Comparison of ENCODE assay signal across 8 mouse cellular contexts in the genomic region with DNA sequence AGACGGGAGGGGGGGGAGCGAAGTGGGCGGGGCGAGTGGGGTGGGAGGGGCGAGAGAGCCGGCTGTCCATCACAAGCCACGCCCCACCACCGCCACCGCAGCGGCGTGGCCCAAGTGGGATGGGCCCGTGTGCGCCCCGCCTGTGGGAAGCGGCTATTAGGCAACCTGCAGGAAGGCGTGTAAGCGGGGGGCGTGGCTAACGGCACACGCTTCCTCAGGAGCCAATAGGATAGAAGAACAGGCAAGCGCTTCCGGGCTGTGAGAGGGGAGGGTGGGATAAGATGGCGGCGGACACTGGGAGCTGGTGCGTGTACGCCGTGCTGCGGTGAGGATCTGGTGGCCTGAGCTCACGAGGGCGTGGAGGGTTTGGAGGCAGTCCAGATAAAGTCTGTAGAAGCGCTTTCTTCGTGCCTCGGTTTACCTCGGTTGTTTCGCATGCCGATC. TPM values are rescaled to one million over a fixed set of nuclear protein-coding genes. Genes with fewer than 3 reads are reported as not detected.
A peak's percentile ranks its signal among the peaks of the same experiment; 100 is the strongest.
DNase-seq lines count a peak whose midpoint lies in the region; ATAC-seq lines count a peak whose summit lies in the region.

A gene (plus strand): TSS at position 276 of the 444 bp plus-strand sequence.

- H3K4me3 ChIP-seq in hindbrain, embryonic 15.5 days = peak within 1 kb of the TSS; percentile 82

- H3K4me1 ChIP-seq in hindbrain, embryonic 15.5 days (replicated peaks) = peaks cover 10% of the 10 kb centered on the region

- peaks cover 9% of the 10 kb centered on the region for H3K27me3 ChIP-seq in hindbrain, embryonic 15.5 days

- H3K9me3 ChIP-seq in hindbrain, embryonic 15.5 days = no peaks in the 10 kb centered on the region

- H3K36me3 ChIP-seq in hindbrain, embryonic 15.5 days = peaks cover 20% of the 10 kb centered on the region

- H3K27ac ChIP-seq in hindbrain, embryonic 15.5 days (replicated peaks) = peak within 1 kb of the TSS; percentile 18; the same call in 1 of the 2 replicates

- ATAC-seq in hindbrain, embryonic 15.5 days (ENCODE audit: low FRiP score, low read depth) = peak; percentile 100

- DNase-seq in T-cell, adult 2 months (ENCODE audit: low spot score) = peak; percentile 95
- peak; percentile 94 to 98 for DNase-seq in cerebellum, postnatal 36 days
- peak; percentile 92 to 97 for DNase-seq in frontal cortex, postnatal 36 days (ENCODE audit: low spot score in 2 of 2)
- DNase-seq in left cerebral cortex, adult 11 months (ENCODE audit: low spot score) = peak; percentile 95
- peak; percentile 96 to 99 for DNase-seq in lung, postnatal 4 days
- DNase-seq in retina, postnatal 7 days (ENCODE audit: low read depth, low spot score) = peak; percentile 97
- DNase-seq in urinary bladder, adult 2 months (ENCODE audit: low spot score) = peak; percentile 78

- under 1% methylated on average over 35 of the region's 36 CpGs for WGBS in hindbrain, embryonic 15.5 days

- peak within 1 kb of the TSS; percentile 55 for H3K9ac ChIP-seq in hindbrain, embryonic 15.5 days

- H3K4me2 ChIP-seq in hindbrain, embryonic 15.5 days = peak within 1 kb of the TSS; percentile 92

RNA-seq across cellular contexts. Expression of the gene that starts here (rescaled TPM):
- 37.9 and 40.9 TPM in 2 replicates for polyA plus RNA-seq in hindbrain, embryonic 15.5 days (2015; fragmentation: Nextera tagmentation; extraction: Ambion mirVana)
- polyA plus RNA-seq in urinary bladder, adult 2 months (2012; rRNA removed) = 10.6 and 11.6 TPM in 2 replicates

Comparison
In these comparisons a context has a peak if more than half of its experiments do, and no peak if none do; other contexts are left out.
1. Peak in every context shown above with its lines: DNase-seq, ATAC-seq, H3K4me3 ChIP-seq and H3K27ac ChIP-seq.